Mouse (Mus musculus) layer of hippocampus, postnatal 25 days (tissue): Measurements from ENCODE around the gene Mrs2. TPM values are rescaled to one million over a fixed set of nuclear protein-coding genes. Genes with fewer than 3 reads are reported as not detected.

Experiments
- total RNA-seq, 2 experiments: library from RNA; stranded (reverse); gene quantifications; 2 replicates each; pipeline ENCODE4 v1.2.3; 2021

Mrs2 gene
- total RNA-seq, 2 experiments from 2014 or later, result 56.6 to 60.5 TPM

Other genes with a start within 250 kb of the Mrs2 start
- 100 to 1,000 TPM; 162 to 165 TPM for gene BC005537, start 218.7 kb downstream of the Mrs2 start, total RNA-seq
- 100 to 1,000 TPM; 107 to 109 TPM for gene Acot13, start 188.8 kb downstream of the Mrs2 start, total RNA-seq
- 10 to 100 TPM; 20.3 to 24.6 TPM for gene Tdp2, start 188.7 kb downstream of the Mrs2 start, total RNA-seq
- gene D130043K22Rik, start 175.2 kb downstream of the Mrs2 start, total RNA-seq, result 10 to 100 TPM; 25.4 to 26.7 TPM
- gene Aldh5a1, start 82.7 kb downstream of the Mrs2 start, total RNA-seq, result 10 to 100 TPM; 60.6 to 61.7 TPM
- gene Gpld1, start 77.2 kb downstream of the Mrs2 start, total RNA-seq, result 10 to 100 TPM; 11.9 to 20.7 TPM
- gene Dcdc2a, start 35.6 kb upstream of the Mrs2 start, total RNA-seq, result 10 to 100 TPM in 1 of 2 experiments, 1 to 10 TPM in 1; 9.7 to 12.1 TPM